Mouse (Mus musculus) brown adipose tissue, adult 24 weeks (tissue): ENCODE data around the gene Snap29. TPM values are rescaled to one million over a fixed set of nuclear protein-coding genes. Genes with fewer than 3 reads are reported as not detected.
A peak's percentile ranks its signal among the peaks of the same experiment; 100 is the strongest.

ENCODE experiments used
- H3K27ac ChIP-seq: fragments of 200-500 bp; replicated peaks from 2 replicates; pipeline ENCODE4 v1.5.1; 2012; ENCODE audit warnings: low read depth, mild to moderate bottlenecking, low read length
- H3K4me1 ChIP-seq: fragments of 200-500 bp; 2 replicates; pipeline ENCODE4 v1.6.1; 2012; ENCODE audit warnings: low read length, mixed read lengths; ENCODE audit not compliant: control insufficient read depth, insufficient read depth, insufficient read length
- H3K4me3 ChIP-seq: fragments of 200-500 bp; 2 replicates; pipeline ENCODE4 v1.5.1; 2012; ENCODE audit warnings: low read depth, mild to moderate bottlenecking, low read length, moderate library complexity; ENCODE audit not compliant: insufficient read depth
- polyA plus RNA-seq: library from polyadenylated mRNA; stranded (reverse); fragments of >200 nt; gene quantifications from 2 replicates; pipeline ENCODE4 v1.2.4, GENCODE M21; 2012; ENCODE audit not compliant: missing spikeins, insufficient read depth, insufficient read length

Snap29 gene
- polyA plus RNA-seq, result 18.4 and 24.4 TPM in 2 replicates

DNA sequence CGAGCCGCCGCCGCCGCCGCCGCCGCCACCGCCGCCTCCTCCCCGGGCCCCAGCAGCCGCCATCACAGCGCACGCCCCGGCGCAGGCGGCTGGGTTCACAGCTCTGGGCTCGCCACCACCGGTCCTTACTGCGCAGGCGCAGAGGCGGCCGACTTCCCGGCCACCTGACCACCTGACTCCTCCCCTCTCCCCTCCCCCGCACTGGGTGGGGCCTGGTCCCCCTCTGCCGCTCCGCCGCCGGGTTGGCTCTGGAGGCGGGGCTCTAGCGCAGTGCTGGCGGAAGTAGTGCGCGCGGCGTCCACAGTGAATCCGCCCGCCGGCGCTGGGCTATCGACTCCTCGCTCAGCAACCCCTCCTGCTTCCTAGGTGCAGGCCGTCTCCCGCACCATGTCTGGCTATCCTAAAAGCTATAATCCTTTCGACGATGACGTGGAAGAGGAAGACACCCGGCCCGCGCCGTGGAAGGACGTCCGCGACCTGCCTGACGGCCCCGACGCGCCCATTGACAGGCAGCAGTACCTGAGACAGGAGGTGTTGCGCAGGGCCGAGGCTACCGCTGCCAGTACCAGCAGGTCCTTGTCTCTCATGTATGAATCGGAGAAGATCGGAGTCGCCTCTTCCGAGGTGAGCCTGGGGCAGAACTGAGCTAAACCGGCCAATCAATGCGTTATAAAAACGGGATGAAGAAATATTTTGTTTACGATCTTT lies at the start of gene Snap29, which contains the start of gene Pi4ka:
Gene Snap29, plus strand, starts transcription at position 251 of the 708 bp plus-strand sequence.
Gene Pi4ka, minus strand, starts transcription at position 579 of the 708 bp plus-strand sequence.
- H3K27ac ChIP-seq, result peak within 1 kb of the TSS; percentile 83
- H3K4me1 ChIP-seq, result peaks cover 11% of the 10 kb centered on the region
- peak within 1 kb of the TSS; percentile 99 for H3K4me3 ChIP-seq

DNA sequence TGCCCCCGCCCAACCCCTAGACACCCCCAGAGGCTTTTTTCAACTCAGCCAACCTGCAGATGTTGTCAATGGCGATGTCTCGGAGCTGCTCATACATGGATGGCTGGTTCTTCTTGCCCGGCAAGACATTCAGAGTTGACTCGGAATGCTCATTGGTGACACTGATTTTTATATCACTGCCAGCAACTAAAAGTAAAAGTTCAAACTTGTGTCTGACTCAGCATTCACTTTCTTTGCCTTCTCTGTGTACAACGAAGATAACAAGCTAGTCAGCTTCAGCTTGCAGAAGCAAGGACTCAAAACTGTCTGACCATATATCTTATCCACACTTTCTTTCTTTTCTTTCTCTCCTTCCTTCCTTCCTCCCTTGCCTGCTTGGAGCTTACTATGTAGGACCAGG lies 49.8 kb upstream of the Snap29 start:
- no peak overlapping the region for H3K4me3 ChIP-seq
- no peak overlapping the region for H3K27ac ChIP-seq

DNA sequence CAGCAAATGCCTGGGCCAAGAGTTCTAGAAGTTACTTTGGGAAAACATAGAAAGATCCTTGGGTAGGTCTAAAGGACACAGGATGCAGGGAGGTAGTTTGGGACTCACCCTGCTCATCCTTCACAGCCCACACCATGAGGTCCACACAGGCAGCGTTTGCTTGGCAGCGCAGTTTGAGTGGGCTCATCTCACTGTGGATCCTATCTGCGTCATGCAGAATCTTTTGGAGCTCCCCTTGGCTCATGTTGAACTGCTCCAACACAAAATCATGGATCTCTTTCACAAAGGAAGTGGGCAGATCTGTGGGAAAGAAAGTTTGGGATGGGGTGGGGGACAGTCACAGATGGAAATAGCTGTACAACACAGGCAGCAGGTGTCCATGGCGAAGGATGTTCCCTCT lies 47.0 kb upstream of the Snap29 start:
- Histone ChIP-seq H3K4me3 (no peak overlapping the region), H3K4me1 (no peaks in the 10 kb centered on the region), H3K27ac (no peak overlapping the region)

More for the DNA sequence above, 49.8 kb upstream of the Snap29 start:
- H3K4me1 ChIP-seq, result no peaks in the 10 kb centered on the region

DNA sequence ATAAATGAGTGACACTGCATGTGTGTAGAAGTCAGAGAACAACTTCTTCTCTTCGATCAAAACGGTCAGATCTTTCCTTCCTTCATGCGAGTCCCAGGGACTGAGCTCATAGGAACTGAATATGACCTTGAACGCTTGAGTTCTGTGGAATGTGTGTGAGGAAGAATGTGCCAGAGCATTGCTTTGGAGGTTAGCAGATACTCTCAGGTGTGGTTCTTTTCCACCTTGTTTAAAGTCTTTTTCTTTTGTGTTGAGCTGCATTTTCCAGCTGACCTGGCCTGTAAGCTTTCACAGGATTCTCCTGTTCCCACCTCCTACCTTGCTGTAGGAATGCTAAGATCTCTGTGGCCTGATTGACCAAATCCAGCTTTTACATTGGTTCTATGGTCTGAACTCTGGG lies 23.5 kb upstream of the Snap29 start:
- Histone ChIP-seq H3K4me3 (no peak overlapping the region), H3K4me1 (peaks cover 3% of the 10 kb centered on the region), H3K27ac (no peak overlapping the region)

DNA sequence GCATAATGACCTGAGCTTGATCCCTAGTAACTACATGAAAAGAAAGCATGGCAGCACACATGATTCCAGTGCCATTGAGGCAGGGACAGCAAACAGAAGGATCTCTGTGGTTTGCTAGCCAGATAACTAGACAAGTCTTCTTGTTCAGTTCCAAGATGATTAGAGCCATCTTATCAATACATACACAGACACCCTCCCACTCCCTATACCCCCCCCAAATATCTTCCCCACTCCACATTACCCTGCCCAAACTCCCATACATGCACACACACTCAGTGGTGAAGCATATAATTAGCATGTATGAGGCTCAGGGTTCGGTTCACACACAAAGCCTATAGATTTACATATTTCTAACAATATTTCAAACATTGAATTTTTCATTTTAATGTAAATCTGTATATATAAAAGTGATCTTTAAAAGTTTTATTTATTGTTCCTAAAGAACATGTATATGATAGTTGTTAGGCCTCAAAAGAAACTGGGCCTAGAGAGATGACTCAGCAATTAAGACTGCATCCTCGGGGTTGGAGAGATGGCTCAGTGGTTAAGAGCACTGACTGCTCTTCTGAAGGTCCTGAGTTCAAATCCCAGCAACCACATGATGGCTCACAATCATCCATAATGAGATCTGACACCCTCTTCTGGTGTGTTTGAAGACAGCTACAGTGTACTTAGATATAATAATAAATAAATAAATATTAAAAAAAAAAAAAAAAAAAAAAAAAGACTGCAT lies 22.0 kb upstream of the Snap29 start:
- no peak overlapping the region for H3K27ac ChIP-seq
- no peak overlapping the region for H3K4me3 ChIP-seq
- peaks cover 3% of the 10 kb centered on the region for H3K4me1 ChIP-seq

DNA sequence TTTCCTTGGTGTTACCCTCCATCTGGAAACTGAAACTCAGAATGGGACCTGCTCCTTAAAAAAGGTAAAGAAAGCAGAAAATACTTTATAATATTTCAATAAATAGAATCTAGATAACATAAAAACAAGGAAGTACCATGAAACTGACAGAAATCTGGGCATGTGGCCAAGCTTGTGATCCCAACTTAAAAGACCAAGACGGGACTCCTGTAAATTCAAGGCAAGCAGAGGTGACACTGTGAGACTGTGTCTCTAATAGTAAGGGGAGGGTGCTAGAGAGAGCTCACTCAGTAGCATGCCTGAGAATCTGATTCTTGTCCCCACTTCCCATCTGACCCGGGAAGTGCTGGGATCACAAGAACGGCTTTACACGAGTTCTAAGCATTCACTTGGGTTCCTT lies 13.0 kb upstream of the Snap29 start:
- Histone ChIP-seq H3K4me1 (no peaks in the 10 kb centered on the region), H3K4me3 (no peak overlapping the region), H3K27ac (no peak overlapping the region)

DNA sequence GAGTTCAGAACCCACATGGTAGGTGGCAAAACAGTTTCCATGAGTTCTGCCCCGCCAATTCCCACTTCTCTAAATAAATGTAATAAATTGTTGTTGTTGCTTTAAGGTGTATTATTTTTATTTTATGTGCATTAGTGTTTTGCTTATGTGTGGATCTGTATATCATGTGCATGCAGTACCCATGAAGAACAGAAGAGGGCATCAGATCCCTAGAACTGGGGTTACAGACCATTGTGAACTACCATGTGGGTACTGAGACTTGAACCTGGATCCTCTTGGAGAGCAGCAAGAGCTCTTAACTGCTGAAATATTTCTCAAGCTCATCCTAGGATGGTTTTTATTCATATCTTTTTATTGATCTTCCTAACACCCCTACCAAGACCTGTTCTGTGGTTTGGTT lies 2.9 kb upstream of the Snap29 start:
- Histone ChIP-seq H3K27ac (no peak overlapping the region), H3K4me3 (no peak overlapping the region), H3K4me1 (no peaks in the 10 kb centered on the region; the same call in none of the 2 replicates)

DNA sequence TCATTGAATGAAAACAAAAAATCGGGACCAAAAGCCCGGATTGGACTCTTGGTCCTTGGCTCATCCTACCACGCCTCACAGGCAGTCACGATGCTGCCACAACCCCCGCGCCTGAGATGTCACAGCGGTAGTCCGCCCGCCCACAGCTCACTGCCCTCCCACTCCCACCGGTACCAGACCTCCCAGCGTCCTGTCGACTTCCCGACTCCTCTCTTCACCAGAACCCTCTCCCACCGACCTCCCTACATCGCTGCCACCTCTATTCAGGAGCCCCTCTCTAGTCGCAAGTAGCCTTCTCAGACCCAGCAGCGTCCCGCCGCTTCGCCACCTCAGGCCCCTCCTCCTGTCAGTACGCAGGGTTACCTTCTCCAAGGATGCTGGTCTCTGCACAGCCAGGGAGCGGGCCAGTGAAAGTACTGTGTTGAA lies 502 bp upstream of the Snap29 start:
- Histone ChIP-seq H3K4me1 (peaks cover 11% of the 10 kb centered on the region), H3K27ac (peak overlapping the region; percentile 74), H3K4me3 (peak overlapping the region; percentile 98)

DNA sequence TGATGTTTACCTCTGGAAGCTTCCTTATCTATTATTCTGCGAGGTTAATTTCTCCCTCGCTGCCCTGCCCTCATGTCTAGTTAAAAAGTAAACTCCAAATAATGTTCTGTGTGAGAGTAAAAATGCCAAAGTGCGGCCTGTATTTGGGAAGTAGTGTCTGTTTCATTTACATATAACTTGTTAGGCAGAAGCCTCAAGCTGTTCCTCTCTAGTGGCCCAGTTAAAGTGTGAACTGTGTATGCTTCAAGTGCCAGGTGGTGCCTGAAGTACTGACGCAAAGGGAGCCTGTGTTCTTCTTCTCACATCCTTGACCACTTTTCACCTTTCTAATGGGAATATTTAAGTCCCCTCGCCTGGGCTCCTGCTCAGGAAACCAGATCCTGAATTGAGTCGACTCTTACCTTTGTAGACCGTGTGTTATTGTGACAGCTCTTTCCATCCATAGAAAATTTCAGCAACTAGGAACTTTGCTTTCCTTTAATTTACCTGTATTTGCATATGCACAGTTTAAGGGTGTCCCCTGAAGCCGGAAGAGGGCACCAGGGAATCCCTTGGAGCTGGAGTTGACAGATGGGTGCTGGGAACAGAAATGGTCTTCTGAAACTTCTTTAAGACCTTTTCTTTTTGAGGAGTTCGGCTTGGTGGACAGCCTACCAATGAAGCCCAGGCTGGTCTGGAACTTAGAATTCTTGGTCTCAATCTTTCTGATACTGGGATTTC lies 886 bp downstream of the Snap29 start:
- Histone ChIP-seq H3K4me3 (peak overlapping the region; percentile 99), H3K4me1 (peaks cover 11% of the 10 kb centered on the region), H3K27ac (no peak overlapping the region)

DNA sequence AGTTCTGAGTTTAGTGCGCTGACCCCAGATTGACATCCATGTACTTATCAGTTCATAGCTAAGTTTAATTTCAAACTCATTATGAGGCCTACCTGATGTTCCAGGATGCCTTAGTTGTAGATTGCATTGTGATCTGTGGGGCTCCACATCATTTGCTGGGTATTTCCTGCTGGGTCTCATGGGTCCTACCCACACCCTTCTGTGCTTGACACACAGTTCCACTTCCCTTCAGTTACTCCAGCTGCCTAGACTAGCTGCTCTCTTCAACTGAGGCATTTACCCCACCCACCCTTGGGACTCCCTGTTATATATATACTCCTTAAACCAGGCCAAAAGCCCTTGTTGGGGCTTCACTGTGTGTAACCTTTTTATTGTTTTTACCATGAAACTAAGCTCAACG lies 3.3 kb downstream of the Snap29 start:
- Histone ChIP-seq H3K4me1 (peaks cover 11% of the 10 kb centered on the region), H3K4me3 (no peak overlapping the region), H3K27ac (peak overlapping the region; percentile 63)

DNA sequence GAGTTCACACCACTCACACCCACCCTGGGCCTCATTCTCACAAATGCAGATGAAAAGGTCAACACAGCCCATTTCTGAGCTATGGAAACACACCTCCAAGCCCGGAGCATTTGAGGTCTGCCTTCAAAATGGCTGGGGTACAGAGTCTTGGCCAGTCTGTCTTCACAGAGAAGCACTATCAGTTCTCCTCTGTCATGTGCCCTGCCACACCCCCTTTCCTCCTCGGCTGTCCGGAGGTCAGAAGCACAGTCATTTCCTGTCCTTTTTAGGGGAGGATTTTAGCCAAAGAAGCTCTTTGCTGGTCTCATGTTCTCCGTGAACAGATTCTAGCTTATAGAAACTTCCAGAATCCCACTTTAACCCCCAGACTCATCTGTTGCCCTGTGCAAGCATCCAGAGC lies 4.4 kb downstream of the Snap29 start:
- peak overlapping the region; percentile 52 for H3K27ac ChIP-seq
- H3K4me3 ChIP-seq, result no peak overlapping the region

DNA sequence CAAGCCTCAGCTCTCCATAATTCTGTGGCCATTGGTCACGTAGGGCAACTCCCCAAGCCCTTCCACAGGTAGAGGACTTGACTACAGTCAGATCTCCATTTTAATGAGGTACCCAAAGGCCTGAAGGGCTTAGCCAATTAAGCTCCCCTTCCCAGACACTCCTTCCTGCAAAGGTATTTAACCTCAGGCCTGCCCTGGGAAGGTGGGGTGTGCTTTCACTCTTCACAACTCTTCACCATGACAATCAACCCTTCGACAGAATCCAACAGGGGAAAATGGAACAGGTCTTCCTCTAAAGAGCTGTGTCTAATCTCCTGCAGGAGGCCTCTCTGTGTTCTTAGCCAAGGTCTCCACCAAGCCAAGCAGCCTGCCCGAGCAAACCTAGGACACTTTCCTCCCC lies 17.2 kb downstream of the Snap29 start:
- no peak overlapping the region for H3K27ac ChIP-seq
- H3K4me1 ChIP-seq, result no peaks in the 10 kb centered on the region
- no peak overlapping the region for H3K4me3 ChIP-seq

More for the DNA sequence above, 4.4 kb downstream of the Snap29 start:
- H3K4me1 ChIP-seq, result peaks cover 11% of the 10 kb centered on the region

DNA sequence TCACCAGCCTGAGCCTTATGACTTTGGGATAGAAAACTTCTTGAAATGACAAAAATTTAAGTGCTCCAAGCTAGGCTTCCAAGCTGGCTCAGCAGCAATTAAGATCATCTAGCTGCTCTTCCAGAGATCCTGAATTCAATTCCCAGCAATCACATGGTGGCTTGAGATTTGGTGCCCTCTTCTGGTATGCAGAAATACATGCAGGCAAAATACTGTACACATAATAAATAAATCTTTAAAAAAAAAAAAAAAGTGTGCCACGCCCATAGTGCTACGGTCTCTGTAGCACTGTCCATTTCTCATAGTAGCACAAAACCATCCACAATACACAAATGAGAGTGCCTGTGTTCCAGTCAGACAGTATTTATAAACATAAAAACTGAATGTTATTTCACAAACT lies 26.8 kb downstream of the Snap29 start:
- Histone ChIP-seq H3K27ac (no peak overlapping the region), H3K4me1 (no peaks in the 10 kb centered on the region), H3K4me3 (no peak overlapping the region)

DNA sequence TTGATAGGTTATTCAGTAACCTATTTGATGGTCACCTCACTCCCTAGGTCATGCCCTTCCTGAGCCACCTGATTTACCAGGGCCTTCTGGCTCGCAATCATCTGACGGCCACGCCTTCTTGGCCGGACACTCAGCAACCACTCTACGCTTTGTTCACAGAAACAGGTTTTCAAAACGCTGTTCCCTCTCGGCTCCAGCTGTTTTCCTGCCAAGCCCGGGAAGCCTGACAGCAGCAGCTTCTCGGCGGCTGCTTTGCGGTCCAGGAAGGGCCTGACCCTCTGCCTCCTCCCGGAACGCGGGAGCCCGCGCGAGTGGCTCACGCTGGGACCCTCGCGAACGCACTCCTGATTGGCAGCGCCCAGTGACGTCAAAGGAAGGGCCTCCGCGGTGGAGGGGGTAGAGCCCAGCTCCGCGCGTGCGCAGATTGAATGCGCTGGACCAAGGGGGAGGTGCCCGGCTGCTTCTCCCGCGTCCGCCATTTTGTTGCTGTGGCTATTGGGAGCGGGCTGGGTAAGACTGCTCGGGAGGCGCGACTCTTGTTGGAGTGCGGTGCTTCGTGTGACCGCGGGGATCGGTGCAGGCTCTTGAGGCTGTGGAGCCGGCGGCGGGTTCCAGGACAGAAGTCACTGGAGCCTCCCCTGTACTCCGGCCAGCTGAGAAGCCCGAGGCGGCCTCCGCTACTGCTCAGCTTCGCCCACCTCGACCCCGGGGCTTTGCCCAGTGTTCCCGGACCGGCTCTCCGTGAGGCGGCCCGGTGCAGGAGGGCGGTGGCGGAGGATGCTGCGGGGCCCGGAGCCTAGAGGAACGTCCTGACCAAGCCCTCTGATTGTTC lies 46.0 kb downstream of the Snap29 start, which contains the start of gene Crkl:
Gene Crkl, plus strand, starts transcription at position 447 of the 832 bp plus-strand sequence.
- H3K4me3 ChIP-seq, result peak within 1 kb of the TSS; percentile 93
- H3K4me1 ChIP-seq, result peaks cover 13% of the 10 kb centered on the region
- peak within 1 kb of the TSS; percentile 85 for H3K27ac ChIP-seq
